Mouse (Mus musculus): ENCODE results near the gene Ano7.
"Not testable (repeated sequence)": the region's sequence is repeated elsewhere in the genome, so short reads cannot be mapped to it uniquely, and the experiment has no call there.

Gene Ano7

DNA sequence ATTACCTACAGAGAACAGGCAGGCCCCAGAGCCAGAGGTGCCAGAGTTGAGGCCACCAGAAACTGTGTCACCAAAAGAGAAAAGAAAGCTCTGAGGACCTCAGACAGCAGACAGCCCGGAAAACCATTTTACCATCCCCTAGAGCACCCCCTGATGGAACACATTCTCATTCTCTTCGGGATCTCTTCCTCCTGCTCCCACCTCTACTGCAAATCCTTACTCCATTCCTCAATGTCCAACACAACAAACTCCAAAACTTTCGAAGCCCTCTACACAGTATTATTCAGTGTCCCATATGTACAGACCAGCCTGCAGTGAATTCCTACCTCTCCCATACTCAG, 72.1 kb downstream of the Ano7 start:
- no peak for DNase-seq (ENCODE audit: low spot score in 2 of 2)

- not testable (repeated sequence) for DNase-seq (ENCODE audit: low spot score in 2 of 2)
These were observed 76.4 kb downstream of the Ano7 start for GRCm38 (mm10) chr1:93450118-93450517.

DNA sequence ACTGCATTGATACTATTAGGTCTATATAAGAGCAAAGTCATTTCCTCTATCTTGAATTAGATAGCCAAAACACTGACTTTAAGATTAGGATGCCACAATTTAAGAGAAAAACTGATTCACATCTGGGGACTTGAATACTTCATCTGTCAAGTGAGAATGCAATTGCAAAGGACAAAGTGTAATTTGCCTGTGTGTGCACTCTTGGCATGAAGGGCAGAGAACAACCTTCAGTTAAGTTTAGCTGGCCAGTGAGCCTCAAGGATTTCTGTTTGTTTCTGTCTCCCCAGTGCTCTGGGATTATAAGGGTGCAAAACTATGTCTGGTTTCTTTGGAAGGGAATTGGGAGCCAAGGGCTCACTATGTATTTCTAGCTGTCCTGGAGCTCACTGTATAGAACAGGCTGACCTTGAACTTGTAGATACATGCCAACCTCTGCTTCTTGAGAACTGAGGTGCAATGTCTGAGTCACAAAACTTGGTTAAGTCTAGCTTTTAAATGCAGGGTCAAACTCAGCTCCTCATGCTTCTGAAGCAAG, 80.1 kb downstream of the Ano7 start:
- no peak for DNase-seq (ENCODE audit: low spot score in 2 of 2)

Measured in right cerebral cortex, postnatal 36 days (tissue).